Mouse (Mus musculus): Measurements from ENCODE around the gene Rom1. TPM values are rescaled to one million over a fixed set of nuclear protein-coding genes. Genes with fewer than 3 reads are reported as not detected.
"Not testable (repeated sequence)": the region's sequence is repeated elsewhere in the genome, so short reads cannot be mapped to it uniquely, and the experiment has no call there.

The Rom1 gene
- 2.4 and 2.6 TPM in 2 replicates for polyA plus RNA-seq (2015; fragmentation: Nextera tagmentation; extraction: Ambion mirVana)

- H3K9ac ChIP-seq (ENCODE audit: low read depth, low read length), result peak within 1 kb of the TSS; percentile 88
- H3K27me3 ChIP-seq (ENCODE audit: control insufficient read depth, insufficient read depth, low read depth, low read length), result no peaks in the 10 kb centered on the region
- peak within 1 kb of the TSS; percentile 90 for H3K4me3 ChIP-seq (ENCODE audit: low read depth, low read length)
- peaks cover 41% of the 10 kb centered on the region for H3K4me1 ChIP-seq (ENCODE audit: control insufficient read depth, low read depth, low read length)
- ATAC-seq (ENCODE audit: low read depth), result peak; percentile 76
- no peaks in the 10 kb centered on the region for H3K9me3 ChIP-seq (replicated peaks; ENCODE audit: control insufficient read depth, low read length)
- under 1% methylated on average over 70 of the region's 74 CpGs for WGBS (ENCODE audit: insufficient replicate concordance)
- H3K36me3 ChIP-seq (ENCODE audit: control insufficient read depth, insufficient read depth), result peaks cover 5% of the 10 kb centered on the region; the same call in 1 of the 2 replicates
- peak within 1 kb of the TSS; percentile 91 for H3K27ac ChIP-seq (ENCODE audit: low read length)
- H3K4me2 ChIP-seq (ENCODE audit: low read depth, low read length), result peak within 1 kb of the TSS; percentile 99
These were observed at the start of gene Rom1, which contains the start of gene Eml3 for GRCm38 (mm10) chr19:8929224-8930088. TSS of gene Rom1 (minus strand) at chr19:8929356. TSS of gene Eml3 (plus strand) at chr19:8929552.

- no peak overlapping the region for H3K4me3 ChIP-seq (ENCODE audit: low read depth, low read length)
- peaks cover 2% of the 10 kb centered on the region; the same call in 1 of the 2 replicates for H3K4me1 ChIP-seq (ENCODE audit: control insufficient read depth, low read depth, low read length)
- no peak overlapping the region for H3K9ac ChIP-seq (ENCODE audit: low read depth, low read length)
- no peaks in the 10 kb centered on the region for H3K27me3 ChIP-seq (ENCODE audit: control insufficient read depth, insufficient read depth, low read depth, low read length)
- ATAC-seq (ENCODE audit: low read depth), result peak; percentile 71
- H3K27ac ChIP-seq (ENCODE audit: low read length), result no peak overlapping the region
- H3K9me3 ChIP-seq (replicated peaks; ENCODE audit: control insufficient read depth, low read length), result no peaks in the 10 kb centered on the region
- H3K4me2 ChIP-seq (ENCODE audit: low read depth, low read length), result no peak overlapping the region
- peaks cover 57% of the 10 kb centered on the region for H3K36me3 ChIP-seq (ENCODE audit: control insufficient read depth, insufficient read depth)
- WGBS (ENCODE audit: insufficient replicate concordance), result 70% methylated on average over 3 of the region's 3 CpGs
These were observed 47.4 kb upstream of the Rom1 start for GRCm38 (mm10) chr19:8976535-8976934.

GRCm38 (mm10) chr19:8975491-8975890 lies 46.3 kb upstream of the Rom1 start:
- no peak overlapping the region for H3K27ac ChIP-seq (ENCODE audit: low read length)
- no peak overlapping the region for H3K4me3 ChIP-seq (ENCODE audit: low read depth, low read length)
- H3K9ac ChIP-seq (ENCODE audit: low read depth, low read length), result no peak overlapping the region
- WGBS (ENCODE audit: insufficient replicate concordance), result 82% methylated on average over 2 of the region's 2 CpGs
- no peaks in the 10 kb centered on the region for H3K9me3 ChIP-seq (replicated peaks; ENCODE audit: control insufficient read depth, low read length)
- peaks cover 67% of the 10 kb centered on the region for H3K36me3 ChIP-seq (ENCODE audit: control insufficient read depth, insufficient read depth)
- no peak for ATAC-seq (ENCODE audit: low read depth)
- no peak overlapping the region for H3K4me2 ChIP-seq (ENCODE audit: low read depth, low read length)
- no peaks in the 10 kb centered on the region for H3K27me3 ChIP-seq (ENCODE audit: control insufficient read depth, insufficient read depth, low read depth, low read length)
- no peaks in the 10 kb centered on the region; the same call in 1 of the 2 replicates for H3K4me1 ChIP-seq (ENCODE audit: control insufficient read depth, low read depth, low read length)

- Histone ChIP-seq H3K9ac (ENCODE audit: low read depth, low read length) (no peak overlapping the region), H3K36me3 (ENCODE audit: control insufficient read depth, insufficient read depth) (peaks cover 75% of the 10 kb centered on the region), H3K27me3 (ENCODE audit: control insufficient read depth, insufficient read depth, low read depth, low read length) (no peaks in the 10 kb centered on the region), H3K4me1 (ENCODE audit: control insufficient read depth, low read depth, low read length) (no peaks in the 10 kb centered on the region; the same call in 1 of the 2 replicates), H3K9me3 (replicated peaks; ENCODE audit: control insufficient read depth, low read length) (no peaks in the 10 kb centered on the region), H3K4me3 (ENCODE audit: low read depth, low read length) (no peak overlapping the region), H3K27ac (ENCODE audit: low read length) (no peak overlapping the region), H3K4me2 (ENCODE audit: low read depth, low read length) (no peak overlapping the region)
- 73% methylated on average over 1 of the region's 1 CpGs for WGBS (ENCODE audit: insufficient replicate concordance)
- ATAC-seq (ENCODE audit: low read depth), result no peak
These were observed 45.5 kb upstream of the Rom1 start for GRCm38 (mm10) chr19:8974638-8975037.

GRCm38 (mm10) chr19:8972491-8972890 lies 43.3 kb upstream of the Rom1 start:
- WGBS (ENCODE audit: insufficient replicate concordance), result 72% methylated on average over 8 of the region's 8 CpGs
- not testable (repeated sequence) for ATAC-seq (ENCODE audit: low read depth)

GRCm38 (mm10) chr19:8967893-8968292 lies 38.7 kb upstream of the Rom1 start:
- no peak for ATAC-seq (ENCODE audit: low read depth)
- Histone ChIP-seq H3K4me1 (ENCODE audit: control insufficient read depth, low read depth, low read length) (peaks cover 18% of the 10 kb centered on the region), H3K4me3 (ENCODE audit: low read depth, low read length) (peak overlapping the region; percentile 71), H3K9me3 (replicated peaks; ENCODE audit: control insufficient read depth, low read length) (no peaks in the 10 kb centered on the region), H3K27me3 (ENCODE audit: control insufficient read depth, insufficient read depth, low read depth, low read length) (no peaks in the 10 kb centered on the region), H3K9ac (ENCODE audit: low read depth, low read length) (peak overlapping the region; percentile 80), H3K36me3 (ENCODE audit: control insufficient read depth, insufficient read depth) (peaks cover 58% of the 10 kb centered on the region), H3K27ac (ENCODE audit: low read length) (peak overlapping the region; percentile 84; the same call in 1 of the 2 replicates), H3K4me2 (ENCODE audit: low read depth, low read length) (peak overlapping the region; percentile 89)
- WGBS (ENCODE audit: insufficient replicate concordance), result 0% methylated on average over 8 of the region's 9 CpGs

More at GRCm38 (mm10) chr19:8972491-8972890, 43.3 kb upstream of the Rom1 start:
- not testable (repeated sequence) for H3K4me1 ChIP-seq (ENCODE audit: control insufficient read depth, low read depth, low read length); H3K9ac ChIP-seq (ENCODE audit: low read depth, low read length); H3K4me2 ChIP-seq (ENCODE audit: low read depth, low read length); H3K27me3 ChIP-seq (ENCODE audit: control insufficient read depth, insufficient read depth, low read depth, low read length); H3K27ac ChIP-seq (ENCODE audit: low read length); H3K4me3 ChIP-seq (ENCODE audit: low read depth, low read length); H3K9me3 ChIP-seq (replicated peaks; ENCODE audit: control insufficient read depth, low read length)
- peaks cover 61% of the 10 kb centered on the region for H3K36me3 ChIP-seq (ENCODE audit: control insufficient read depth, insufficient read depth)

GRCm38 (mm10) chr19:8967373-8967743 lies 38.2 kb upstream of the Rom1 start:
- peak overlapping the region; percentile 71 for H3K4me3 ChIP-seq (ENCODE audit: low read depth, low read length)
- H3K9me3 ChIP-seq (replicated peaks; ENCODE audit: control insufficient read depth, low read length), result no peaks in the 10 kb centered on the region
- ATAC-seq (ENCODE audit: low read depth), result no peak
- H3K4me2 ChIP-seq (ENCODE audit: low read depth, low read length), result peak overlapping the region; percentile 89
- 0% methylated on average over 8 of the region's 8 CpGs for WGBS (ENCODE audit: insufficient replicate concordance)
- peak overlapping the region; percentile 80 for H3K9ac ChIP-seq (ENCODE audit: low read depth, low read length)
- H3K27ac ChIP-seq (ENCODE audit: low read length), result peak overlapping the region; percentile 84
- no peaks in the 10 kb centered on the region for H3K27me3 ChIP-seq (ENCODE audit: control insufficient read depth, insufficient read depth, low read depth, low read length)
- peaks cover 18% of the 10 kb centered on the region for H3K4me1 ChIP-seq (ENCODE audit: control insufficient read depth, low read depth, low read length)
- H3K36me3 ChIP-seq (ENCODE audit: control insufficient read depth, insufficient read depth), result peaks cover 58% of the 10 kb centered on the region

- H3K4me1 ChIP-seq (ENCODE audit: control insufficient read depth, low read depth, low read length), result peaks cover 18% of the 10 kb centered on the region
- peak; percentile 99 for ATAC-seq (ENCODE audit: low read depth)
- H3K27ac ChIP-seq (ENCODE audit: low read length), result peak within 1 kb of the TSS; percentile 92
- peak within 1 kb of the TSS; percentile 71 for H3K4me3 ChIP-seq (ENCODE audit: low read depth, low read length)
- peak within 1 kb of the TSS; percentile 89 for H3K4me2 ChIP-seq (ENCODE audit: low read depth, low read length)
- H3K9ac ChIP-seq (ENCODE audit: low read depth, low read length), result peak within 1 kb of the TSS; percentile 80
- H3K9me3 ChIP-seq (replicated peaks; ENCODE audit: control insufficient read depth, low read length), result no peaks in the 10 kb centered on the region
- peaks cover 56% of the 10 kb centered on the region for H3K36me3 ChIP-seq (ENCODE audit: control insufficient read depth, insufficient read depth)
- WGBS (ENCODE audit: insufficient replicate concordance), result under 1% methylated on average over 52 of the region's 52 CpGs
- no peaks in the 10 kb centered on the region for H3K27me3 ChIP-seq (ENCODE audit: control insufficient read depth, insufficient read depth, low read depth, low read length)
These were observed 37.6 kb upstream of the Rom1 start, which contains the start of gene Eef1g for GRCm38 (mm10) chr19:8966590-8967372. TSS of gene Eef1g (plus strand) at chr19:8967041.
